Mouse (Mus musculus): ENCODE results near the gene Cdk2ap2.

GRCm38 (mm10) chr19:4130106-4130505 lies 33.1 kb downstream of the Cdk2ap2 start:
- TF ChIP-seq CTCF (IDR thresholded peaks at IDR 0.05; ENCODE audit: low read depth, low read length), result no peak
- no peak for TF ChIP-seq GATA1 (IDR thresholded peaks at IDR 0.05; ENCODE audit: borderline replicate concordance, low read length)
- TF ChIP-seq TAL1 (conservative IDR thresholded peaks at IDR 0.05; ENCODE audit: low read depth, low read length), result no peak
